ENCODE assay signal across 10 mouse cellular contexts in genomic region chr7:90280274-90280875, GRCm38 (mm10). TPM values are rescaled to one million over a fixed set of nuclear protein-coding genes. Genes with fewer than 3 reads are reported as not detected.
DNase-seq lines count a peak whose midpoint lies in the region; ATAC-seq and TF ChIP-seq lines count a peak whose summit lies in the region.
"Had no signal": no experiment of that assay in that cellular context is flagged by ENCODE, and none has a peak within 500 bp of the region (broad histone marks: within the 10 kb centered on the region; RNA-seq: fewer than 3 reads in every experiment).

No protein-coding gene starts in this region.

- H3K27ac ChIP-seq in midbrain, embryonic 14.5 days (replicated peaks; ENCODE audit: low read depth, low read length) = no peak overlapping the region
- no peak overlapping the region for H3K27ac ChIP-seq in midbrain, embryonic 16.5 days (ENCODE audit: low read length)
- H3K27ac ChIP-seq in lung, embryonic 14.5 days (ENCODE audit: low read depth) = no peak overlapping the region
- H3K27ac ChIP-seq: hindbrain, embryonic 15.5 days; neural tube, embryonic 13.5 days had no signal

- no peak for ATAC-seq in midbrain, embryonic 14.5 days (ENCODE audit: low FRiP score, low TSS enrichment)
- no peak for ATAC-seq in midbrain, embryonic 16.5 days
- ATAC-seq in lung, embryonic 14.5 days (ENCODE audit: insufficient read depth) = no peak

- no peak overlapping the region for H3K4me2 ChIP-seq in midbrain, embryonic 14.5 days (ENCODE audit: low read length)
- no peak overlapping the region for H3K4me2 ChIP-seq in midbrain, embryonic 16.5 days (ENCODE audit: low read length)
- H3K4me2 ChIP-seq in lung, embryonic 14.5 days = no peak overlapping the region
- H3K4me2 ChIP-seq: hindbrain, embryonic 15.5 days; neural tube, embryonic 13.5 days had no signal

- 66% methylated on average over 11 of the region's 11 CpGs for WGBS in midbrain, embryonic 14.5 days
- 65% methylated on average over 11 of the region's 11 CpGs for WGBS in midbrain, embryonic 16.5 days
- WGBS in lung, embryonic 14.5 days = 68% methylated on average over 11 of the region's 11 CpGs

- no peak overlapping the region for H3K9ac ChIP-seq in midbrain, embryonic 14.5 days (replicated peaks; ENCODE audit: low read length)
- H3K9ac ChIP-seq in midbrain, embryonic 16.5 days (ENCODE audit: low read depth, low read length) = no peak overlapping the region
- H3K9ac ChIP-seq in lung, embryonic 14.5 days = no peak overlapping the region
- H3K9ac ChIP-seq: hindbrain, embryonic 15.5 days; neural tube, embryonic 13.5 days had no signal

- no peak overlapping the region for H3K4me3 ChIP-seq in midbrain, embryonic 14.5 days (replicated peaks; ENCODE audit: low read depth, low read length)
- no peak overlapping the region for H3K4me3 ChIP-seq in midbrain, embryonic 16.5 days (ENCODE audit: low read depth, low read length)
- no peak overlapping the region for H3K4me3 ChIP-seq in lung, embryonic 14.5 days (ENCODE audit: low read depth, low read length)
- H3K4me3 ChIP-seq: hindbrain, embryonic 15.5 days; neural tube, embryonic 13.5 days had no signal

- H3K4me1 ChIP-seq in midbrain, embryonic 14.5 days (ENCODE audit: control insufficient read depth, insufficient read depth, low read length) = no peaks in the 10 kb centered on the region
- no peaks in the 10 kb centered on the region for H3K4me1 ChIP-seq in midbrain, embryonic 16.5 days (ENCODE audit: control insufficient read depth, insufficient read depth, low read length)
- no peaks in the 10 kb centered on the region for H3K4me1 ChIP-seq in lung, embryonic 14.5 days (ENCODE audit: insufficient read depth)
- H3K4me1 ChIP-seq: hindbrain, embryonic 15.5 days; neural tube, embryonic 13.5 days had no signal

- peak; percentile 50 for TF ChIP-seq CTCF in lung, embryonic 14.5 days (IDR thresholded peaks at IDR 0.05; ENCODE audit: low read depth)

- no peaks in the 10 kb centered on the region for H3K27me3 ChIP-seq in midbrain, embryonic 14.5 days (ENCODE audit: control insufficient read depth, insufficient read depth, low read length)
- no peaks in the 10 kb centered on the region for H3K27me3 ChIP-seq in midbrain, embryonic 16.5 days (ENCODE audit: control insufficient read depth, insufficient read depth, low read depth, low read length)
- no peaks in the 10 kb centered on the region for H3K27me3 ChIP-seq in lung, embryonic 14.5 days (ENCODE audit: insufficient read depth, low read length)
- H3K27me3 ChIP-seq: hindbrain, embryonic 15.5 days; neural tube, embryonic 13.5 days had no signal

- H3K9me3 ChIP-seq in midbrain, embryonic 14.5 days (ENCODE audit: control insufficient read depth, low read length) = no peaks in the 10 kb centered on the region
- no peaks in the 10 kb centered on the region for H3K9me3 ChIP-seq in midbrain, embryonic 16.5 days (replicated peaks; ENCODE audit: control insufficient read depth, low read length, poor library complexity, severe bottlenecking)
- no peaks in the 10 kb centered on the region for H3K9me3 ChIP-seq in lung, embryonic 14.5 days (ENCODE audit: low read depth, low read length)
- H3K9me3 ChIP-seq: hindbrain, embryonic 15.5 days; neural tube, embryonic 13.5 days had no signal

- peak; percentile 36 to 41 for DNase-seq in adrenal gland, adult 18-20 months (ENCODE audit: low spot score in 2 of 2)
- no peak for DNase-seq in adrenal gland, adult 8-10 months
- DNase-seq in midbrain, embryonic 14.5 days = peak; percentile 19
- peak; percentile 34 for DNase-seq in c-Kit-positive CD71-negative TER-119-negative erythroid progenitor cells, embryonic 14.5 days (ENCODE audit: low read depth)
- DNase-seq in heart, postnatal 4 days = peak; percentile 48
- DNase-seq in lung, embryonic 14.5 days = peak; percentile 48
- peak; percentile 69 for DNase-seq in thymus, postnatal 25 days

- no peaks in the 10 kb centered on the region for H3K36me3 ChIP-seq in midbrain, embryonic 14.5 days (ENCODE audit: control insufficient read depth, insufficient read depth, low read length)
- no peaks in the 10 kb centered on the region for H3K36me3 ChIP-seq in midbrain, embryonic 16.5 days (ENCODE audit: control insufficient read depth, insufficient read depth, low read length)
- H3K36me3 ChIP-seq in lung, embryonic 14.5 days (ENCODE audit: insufficient read depth) = no peaks in the 10 kb centered on the region
- H3K36me3 ChIP-seq: hindbrain, embryonic 15.5 days; neural tube, embryonic 13.5 days had no signal

RNA-seq across cellular contexts. Expression of gene Ccdc83, which starts 14.8 kb away (rescaled TPM):
- total RNA-seq in adrenal gland, adult 18-20 months (2021) = not detected
- total RNA-seq in adrenal gland, adult 8-10 months (2022) = not detected
- not detected in 2 replicates for polyA plus RNA-seq in midbrain, embryonic 14.5 days (2014; fragmentation: Nextera tagmentation; extraction: Ambion mirVana)
- polyA plus RNA-seq in midbrain, embryonic 16.5 days (2015; fragmentation: Nextera tagmentation; extraction: Ambion mirVana) = not detected in 2 replicates
- total RNA-seq in heart, postnatal 4 days (2021) = not detected
- polyA plus RNA-seq in lung, embryonic 14.5 days (2014; fragmentation: Nextera tagmentation; extraction: Ambion mirVana) = not detected in 2 replicates
- polyA plus RNA-seq: hindbrain, embryonic 15.5 days; neural tube, embryonic 13.5 days had no signal

RNA-seq across cellular contexts. Expression of gene Sytl2, which starts 21.7 kb away (rescaled TPM):
- total RNA-seq in adrenal gland, adult 18-20 months (2021) = 1 to 10 TPM; 6.0 to 6.2 TPM
- total RNA-seq in adrenal gland, adult 8-10 months (2022) = 1 to 10 TPM; 4.1 to 7.1 (median 6.0) TPM
- 6.4 and 7.1 TPM in 2 replicates for polyA plus RNA-seq in midbrain, embryonic 14.5 days (2014; fragmentation: Nextera tagmentation; extraction: Ambion mirVana)
- 8.4 and 8.7 TPM in 2 replicates for polyA plus RNA-seq in midbrain, embryonic 16.5 days (2015; fragmentation: Nextera tagmentation; extraction: Ambion mirVana)
- 10 to 100 TPM; 15.5 to 15.9 TPM for total RNA-seq in heart, postnatal 4 days (2021)
- 3.7 and 4.0 TPM in 2 replicates for polyA plus RNA-seq in lung, embryonic 14.5 days (2014; fragmentation: Nextera tagmentation; extraction: Ambion mirVana)
